Mouse (Mus musculus) layer of hippocampus, adult 8-10 months (tissue): ENCODE measurements around the gene Acsf2. TPM values are rescaled to one million over a fixed set of nuclear protein-coding genes. Genes with fewer than 3 reads are reported as not detected.
"Not testable (repeated sequence)": the region's sequence is repeated elsewhere in the genome, so short reads cannot be mapped to it uniquely, and the experiment has no call there.

ENCODE experiments used
- DNase-seq, 2 experiments: peaks; one replicate each; pipeline ENCODE4 v3.0.0; 2022; ENCODE audit warnings: low spot score in 2 of 2
- total RNA-seq, 4 experiments: library from RNA; stranded (reverse); gene quantifications; 2 replicates each; pipeline ENCODE4 v1.2.4; 2022

Acsf2 gene
- 10 to 100 TPM; 17.4 to 21.5 (median 20.1) TPM for total RNA-seq

DNA sequence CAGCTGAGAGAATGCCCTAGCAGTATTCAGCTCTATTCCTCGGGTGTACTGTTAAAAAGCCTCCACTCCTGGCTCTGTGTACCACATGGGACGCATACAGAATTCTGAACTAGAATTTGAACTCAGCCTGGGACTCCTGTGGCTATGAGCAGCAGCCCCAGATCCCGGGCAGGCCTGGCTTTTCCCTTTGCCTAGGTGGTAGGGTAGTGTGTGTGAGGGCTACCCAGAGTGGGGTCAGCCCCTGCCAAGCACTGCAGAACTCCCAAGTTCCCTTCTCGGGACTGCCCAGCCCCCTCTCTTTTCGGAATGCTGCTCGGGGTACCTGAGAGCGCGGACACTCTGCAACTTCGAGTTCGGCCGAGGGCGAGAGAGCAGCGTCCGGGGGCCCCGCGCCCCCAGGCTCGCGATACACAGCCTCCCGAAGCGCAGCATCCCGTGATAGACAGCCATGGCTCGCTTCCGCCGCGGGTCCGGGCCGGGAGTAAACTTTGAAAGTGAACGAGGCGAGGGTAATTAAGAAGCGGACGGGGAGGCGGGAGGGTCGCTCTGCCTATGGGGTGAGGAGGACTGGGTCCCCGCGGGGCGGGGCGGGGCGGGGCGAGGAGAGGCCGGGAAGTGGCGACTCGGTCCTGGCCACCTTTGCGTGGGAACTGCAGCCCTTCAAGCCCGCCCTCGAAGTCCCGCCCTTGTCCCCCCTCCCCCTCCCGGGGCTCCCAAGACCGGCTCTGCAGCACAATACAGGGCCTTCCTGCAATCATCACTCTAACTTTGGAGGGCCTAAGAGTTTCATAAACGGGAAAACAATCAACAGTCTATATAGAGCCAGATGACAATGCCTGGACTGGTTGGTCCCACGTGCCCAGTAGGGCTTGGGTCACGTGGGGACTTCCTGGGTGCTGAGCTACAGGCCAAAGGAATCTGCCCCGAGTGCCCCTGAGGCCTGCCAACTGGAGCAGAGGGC is at the start of gene Acsf2:
Acsf2 (minus strand) TSS at position 551 of the 961 bp plus-strand sequence.
- DNase-seq: peak in 1 of 2 experiments; percentile 23

DNA sequence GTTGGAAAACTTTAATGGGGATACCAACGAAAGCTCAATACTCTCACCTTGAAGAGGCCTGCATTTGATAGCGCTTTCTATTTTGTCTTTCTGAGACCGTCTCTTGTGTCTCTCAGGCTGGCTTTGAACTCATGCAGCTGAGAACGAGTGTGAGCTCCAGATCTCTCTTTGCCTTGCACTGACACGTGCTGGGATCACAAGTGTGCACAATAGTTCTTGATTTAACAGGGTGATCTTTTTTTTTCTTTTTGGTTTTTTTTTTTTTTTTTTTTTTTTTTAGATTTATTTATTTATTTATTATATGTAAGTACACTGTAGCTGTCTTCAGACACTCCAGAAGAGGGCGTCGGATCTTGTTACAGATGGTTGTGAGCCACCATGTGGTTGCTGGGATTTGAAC is 49.6 kb upstream of the Acsf2 start:
- not testable (repeated sequence) for DNase-seq

DNA sequence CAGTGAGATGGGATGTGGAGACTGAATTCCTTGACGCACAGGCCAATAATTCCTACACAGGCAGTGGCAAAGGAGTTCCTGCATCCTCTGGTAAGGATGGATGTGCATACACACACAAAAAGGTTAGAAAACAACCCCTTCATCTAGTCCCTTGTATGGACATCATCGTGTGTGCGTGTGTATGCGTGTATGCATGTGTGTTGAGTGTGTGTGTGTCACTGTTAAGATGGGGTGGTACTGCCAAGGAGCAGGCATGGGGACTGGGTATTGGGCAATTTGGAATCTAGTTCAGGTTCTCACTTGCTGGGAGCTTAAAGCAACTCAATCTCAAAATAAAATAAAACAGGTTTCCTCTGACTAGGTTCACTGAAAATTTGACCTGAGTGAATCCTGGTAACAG is 44.8 kb upstream of the Acsf2 start:
- no peak for DNase-seq

DNA sequence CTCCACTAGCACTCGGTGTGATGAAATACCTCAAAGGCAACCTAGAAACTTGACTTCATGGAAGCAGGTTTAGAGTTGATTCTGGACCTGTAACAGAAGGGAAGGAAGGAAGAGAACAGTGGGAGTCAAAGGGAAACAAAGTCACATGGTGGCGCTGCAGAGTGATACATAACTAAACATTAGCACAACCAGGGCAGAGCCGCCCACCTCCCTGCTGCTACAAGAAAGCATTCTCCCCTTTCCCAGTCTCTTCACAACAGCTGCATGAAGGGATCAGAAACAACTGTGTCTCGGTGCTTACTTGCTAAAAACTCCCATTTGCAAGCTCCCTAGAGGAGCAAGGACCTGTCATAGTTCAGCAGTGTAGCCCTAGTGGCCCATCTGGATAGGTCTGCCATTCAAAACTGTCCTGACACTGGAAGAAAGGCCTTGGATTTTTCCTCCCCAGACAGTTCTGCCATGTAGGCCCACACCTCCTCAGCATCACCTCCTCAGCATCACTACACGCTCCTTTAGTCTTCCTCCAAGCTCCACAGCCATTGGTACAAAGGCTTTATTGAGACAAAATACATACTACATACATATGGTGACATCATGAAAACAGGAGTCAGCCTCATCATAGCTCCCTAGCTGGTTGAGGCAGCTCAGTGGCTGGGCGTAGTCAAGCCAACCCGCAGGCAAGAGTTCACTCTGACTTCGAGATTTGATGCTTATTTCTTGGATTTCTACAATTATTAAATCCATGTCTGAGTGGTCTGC is 43.0 kb upstream of the Acsf2 start:
- peak; percentile 38 to 40 for DNase-seq

DNA sequence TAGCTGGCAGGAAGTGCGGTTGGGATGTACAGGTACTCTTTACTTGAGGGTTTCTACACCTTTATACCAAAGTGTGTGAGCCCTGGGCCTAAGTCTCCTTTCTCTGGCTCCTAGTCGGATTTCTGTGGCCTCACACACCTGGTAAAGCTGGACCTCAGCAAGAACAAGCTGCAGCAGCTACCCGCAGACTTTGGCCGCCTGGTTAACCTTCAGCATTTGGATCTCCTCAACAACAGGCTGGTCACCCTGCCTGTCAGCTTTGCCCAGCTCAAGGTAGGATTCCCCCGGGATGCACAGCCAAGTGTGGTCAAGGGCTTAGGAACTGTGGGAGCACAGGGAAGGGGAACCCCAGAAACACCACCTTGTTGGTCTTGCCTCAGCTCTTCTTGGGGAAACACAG is 32.8 kb upstream of the Acsf2 start:
- no peak for DNase-seq

DNA sequence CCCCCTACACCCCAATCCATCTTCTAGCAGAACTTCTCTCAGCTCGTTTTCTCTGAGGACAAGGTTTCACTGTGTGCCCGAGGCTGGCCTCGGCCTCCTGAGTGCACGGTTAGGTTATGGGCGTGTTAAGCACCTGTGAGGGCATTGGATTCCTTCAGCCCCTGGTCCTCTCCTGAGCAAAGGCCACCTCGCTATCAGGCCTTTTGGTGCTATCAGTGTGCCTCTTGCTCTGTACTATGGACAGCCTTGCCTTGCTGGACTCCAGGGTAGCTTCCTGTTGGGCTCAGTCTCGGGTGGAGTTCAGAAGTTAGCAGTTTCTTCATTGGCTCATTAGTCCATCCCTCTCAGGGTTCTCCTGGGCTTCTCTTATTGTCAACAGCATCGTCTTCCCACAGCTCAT is 31.3 kb upstream of the Acsf2 start:
- DNase-seq: no peak

DNA sequence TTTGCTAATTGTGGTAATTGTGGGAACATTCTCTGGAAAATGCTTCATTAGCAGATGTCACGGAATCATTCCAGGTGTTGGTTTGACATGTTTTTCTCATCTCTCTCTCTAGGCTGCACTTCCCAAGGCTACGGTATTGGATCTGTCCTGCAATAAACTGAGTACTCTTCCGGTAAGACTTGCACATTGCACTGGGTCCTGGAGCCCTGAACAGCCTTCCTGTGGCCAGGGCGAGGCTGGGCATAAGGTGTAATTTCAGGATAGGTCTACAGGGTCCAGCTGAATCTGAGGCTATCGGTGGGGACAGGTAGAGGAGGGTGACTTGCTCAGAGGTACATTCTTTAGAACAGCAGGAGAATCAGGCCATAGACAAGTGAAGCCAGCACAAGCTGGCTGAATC is 30.3 kb upstream of the Acsf2 start:
- no peak for DNase-seq

DNA sequence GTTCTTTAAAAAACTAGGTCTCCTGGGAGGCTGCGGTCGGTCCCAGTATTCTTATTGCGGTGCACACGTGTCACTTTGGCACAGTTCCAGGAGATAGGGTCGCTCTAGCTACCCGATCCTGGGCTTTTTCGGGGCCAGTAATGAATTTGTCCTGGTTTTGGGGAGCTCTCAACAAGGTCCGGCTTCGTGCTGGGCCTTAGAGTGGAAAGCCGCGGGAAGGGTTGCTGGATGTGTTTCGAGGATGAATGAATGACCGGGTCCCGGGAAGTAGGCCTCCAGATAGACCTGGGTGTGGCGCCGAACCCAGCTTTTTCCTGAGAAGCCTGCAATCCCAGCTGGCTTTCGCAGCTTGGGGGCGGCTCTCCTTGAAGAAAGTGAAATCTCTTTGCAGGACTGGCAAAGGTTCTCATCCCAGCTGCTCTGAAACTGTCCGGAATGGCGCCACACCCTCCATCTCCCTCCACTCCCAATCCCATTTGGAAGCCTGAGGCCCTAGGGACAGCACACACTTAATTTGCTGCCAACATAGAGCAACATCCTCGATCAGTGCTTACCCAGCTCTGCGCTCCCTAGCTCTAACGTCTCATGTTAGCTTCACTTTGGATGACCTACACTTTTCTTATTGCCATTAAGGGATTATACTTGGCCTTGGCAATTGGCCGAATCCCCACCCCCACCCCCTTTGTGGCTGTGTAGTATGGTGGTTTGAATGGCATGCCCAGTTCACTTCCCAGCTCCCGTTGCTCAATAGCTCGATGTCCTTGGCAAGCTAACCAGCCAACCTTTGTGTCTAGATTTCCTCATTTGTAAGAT is 28.7 kb upstream of the Acsf2 start:
- no peak for DNase-seq

DNA sequence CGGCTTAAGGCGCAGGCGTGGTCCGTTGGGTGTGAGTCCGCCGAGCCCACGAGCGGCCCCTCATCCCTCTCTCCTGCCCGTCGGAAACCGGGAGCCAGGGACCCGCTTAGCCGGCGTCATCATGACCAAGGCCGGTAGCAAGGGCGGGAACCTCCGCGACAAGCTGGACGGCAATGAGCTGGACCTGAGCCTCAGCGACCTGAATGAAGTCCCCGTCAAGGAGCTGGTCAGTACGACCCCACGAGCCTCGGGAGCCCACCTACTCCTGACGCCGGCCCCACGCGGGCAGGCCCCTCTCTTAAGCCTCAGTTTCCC is 28.2 kb upstream of the Acsf2 start:
- DNase-seq: no peak

DNA sequence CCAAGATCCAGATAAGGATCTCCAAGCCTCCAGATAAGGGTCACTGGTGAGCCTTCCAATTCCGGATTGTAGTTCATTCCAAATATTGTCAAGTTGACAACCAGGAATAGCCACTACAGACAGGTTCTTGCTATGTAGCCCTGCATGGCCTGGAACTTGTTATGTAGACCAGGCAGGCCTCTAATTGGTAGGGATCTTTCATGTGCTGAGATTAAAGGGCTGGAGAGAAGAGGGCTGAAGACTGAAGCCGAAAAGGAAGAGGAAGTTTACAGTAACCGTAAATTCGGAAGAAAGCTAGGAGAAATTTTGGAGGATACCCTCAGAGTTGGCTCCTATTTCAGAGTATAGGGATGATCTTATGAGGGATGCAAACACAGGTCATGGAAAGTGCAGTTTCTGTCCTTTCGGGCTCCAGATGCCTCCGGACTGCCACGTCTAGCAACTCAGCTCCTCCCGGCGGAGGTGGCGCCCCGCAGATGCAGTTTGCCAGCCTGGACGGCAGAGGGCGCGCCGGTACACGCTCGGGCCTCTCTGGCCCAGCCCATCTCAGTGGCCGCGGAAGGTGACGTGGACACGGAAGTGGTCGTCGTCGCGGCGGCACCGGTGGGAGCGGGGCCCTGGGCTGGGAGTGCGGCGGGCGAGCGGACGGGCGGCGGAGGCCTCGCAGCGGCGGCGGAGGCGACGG is 27.7 kb upstream of the Acsf2 start, which contains the start of gene Lrrc59:
Lrrc59 (plus strand) TSS at position 569 of the 685 bp plus-strand sequence.
- DNase-seq: peak; percentile 86 to 95

DNA sequence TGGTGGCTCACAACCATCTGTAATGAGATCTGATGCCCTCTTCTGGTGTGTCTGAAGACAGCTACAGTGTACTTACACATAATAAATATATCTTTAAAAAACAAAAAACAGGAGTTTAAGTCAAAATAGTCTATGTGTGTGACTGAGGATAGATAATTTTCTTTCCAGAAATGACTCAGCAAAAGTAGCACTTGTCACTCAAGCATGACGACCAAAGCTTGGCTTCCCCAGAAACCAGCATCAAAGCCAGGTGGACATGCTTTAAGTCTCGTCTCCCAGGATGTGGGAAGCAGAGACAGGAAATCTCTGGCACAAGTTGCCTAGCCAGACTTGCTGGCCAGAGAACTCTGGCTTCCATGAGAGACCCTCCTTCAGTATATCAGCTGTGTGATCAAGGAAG is 20.5 kb upstream of the Acsf2 start:
- no peak for DNase-seq

DNA sequence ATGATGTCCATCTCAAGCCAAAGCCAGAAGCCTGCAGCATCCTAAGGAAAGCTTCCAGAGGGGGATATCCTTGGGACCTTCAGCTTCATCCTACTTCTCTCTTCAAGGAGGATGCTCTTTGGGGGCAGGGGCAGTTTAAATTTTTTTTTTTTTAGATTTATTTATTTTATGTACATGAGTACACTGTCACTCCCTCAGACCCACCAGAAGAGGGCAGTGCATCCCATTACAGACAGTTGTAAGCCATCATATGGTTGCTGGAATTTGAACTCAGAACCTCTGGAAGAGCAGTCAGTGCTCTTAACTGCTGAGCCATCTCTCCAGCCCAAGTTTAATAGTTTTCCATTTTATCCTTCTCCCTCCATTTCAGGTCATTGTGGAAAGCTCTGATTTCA is 19.8 kb upstream of the Acsf2 start:
- DNase-seq: no peak

DNA sequence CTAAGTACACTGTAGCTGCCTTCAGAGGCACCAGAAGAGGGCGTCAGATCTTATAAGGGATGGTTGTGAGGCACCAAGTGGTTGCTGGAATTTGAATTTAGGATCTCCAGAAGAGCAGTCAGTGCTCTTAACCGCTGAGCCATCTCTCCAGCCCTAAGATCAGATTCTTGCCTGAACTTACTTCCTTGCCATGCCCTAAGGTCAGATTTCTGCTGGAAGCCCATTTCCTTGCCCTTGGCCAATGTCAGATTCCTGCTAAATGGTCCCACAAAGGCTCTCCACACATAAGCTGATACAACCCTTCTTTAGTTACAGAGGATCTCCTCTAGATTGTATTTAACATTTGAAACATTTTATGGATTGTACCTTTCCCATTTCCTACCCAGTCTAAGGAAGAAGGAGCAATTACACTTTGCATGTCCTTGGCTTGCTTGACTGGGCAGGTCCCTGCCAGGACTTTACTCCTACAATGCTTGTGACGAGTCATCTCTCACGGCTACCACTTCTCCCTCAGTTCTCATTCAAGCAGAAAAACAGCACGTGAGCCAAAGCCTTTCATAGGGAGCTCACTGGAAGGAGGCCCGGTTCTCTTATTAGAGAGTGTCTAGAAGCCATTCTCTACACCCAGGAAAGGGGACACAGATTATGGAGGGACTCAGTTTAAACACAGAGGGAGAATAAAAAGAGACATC is 19.2 kb upstream of the Acsf2 start:
- no peak for DNase-seq

DNA sequence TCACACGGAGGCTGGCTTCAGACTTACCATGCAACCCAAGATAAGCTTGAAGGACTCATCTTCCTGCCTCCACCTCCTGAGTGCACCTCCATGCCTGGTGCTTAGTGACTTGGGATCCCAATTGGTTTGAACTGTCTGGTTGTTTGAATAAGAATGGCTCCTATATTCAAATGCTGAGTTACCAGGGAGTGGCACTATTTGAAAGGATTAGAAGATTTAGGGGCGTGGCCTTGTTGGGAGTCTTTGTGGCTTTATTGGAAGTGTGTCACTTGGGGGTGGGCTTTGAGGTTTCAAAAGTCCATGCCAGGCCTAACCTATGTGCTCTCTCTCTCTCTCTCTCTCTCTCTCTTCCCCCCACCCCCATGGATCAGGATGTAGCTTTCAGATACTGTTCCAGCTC is 16.0 kb upstream of the Acsf2 start:
- no peak for DNase-seq

DNA sequence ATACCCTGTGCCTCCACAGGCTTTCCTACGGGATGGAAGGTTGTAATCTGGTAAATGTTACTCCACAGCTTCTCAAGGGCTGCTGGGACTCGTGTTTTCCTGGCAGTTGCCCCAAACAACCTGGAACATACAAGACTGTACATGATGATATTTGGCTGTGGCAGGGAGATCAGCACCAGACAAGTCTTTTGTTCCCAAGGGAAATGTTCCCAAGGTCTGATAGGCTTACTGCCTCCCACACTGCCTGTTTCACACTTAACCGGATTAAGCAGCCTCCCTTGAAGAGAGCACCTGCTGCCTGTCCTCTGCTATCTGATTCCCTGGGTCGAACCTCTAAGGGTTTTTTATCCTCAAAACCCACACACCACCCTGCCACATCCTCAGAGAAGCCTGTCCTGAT is 13.8 kb upstream of the Acsf2 start:
- no peak for DNase-seq

DNA sequence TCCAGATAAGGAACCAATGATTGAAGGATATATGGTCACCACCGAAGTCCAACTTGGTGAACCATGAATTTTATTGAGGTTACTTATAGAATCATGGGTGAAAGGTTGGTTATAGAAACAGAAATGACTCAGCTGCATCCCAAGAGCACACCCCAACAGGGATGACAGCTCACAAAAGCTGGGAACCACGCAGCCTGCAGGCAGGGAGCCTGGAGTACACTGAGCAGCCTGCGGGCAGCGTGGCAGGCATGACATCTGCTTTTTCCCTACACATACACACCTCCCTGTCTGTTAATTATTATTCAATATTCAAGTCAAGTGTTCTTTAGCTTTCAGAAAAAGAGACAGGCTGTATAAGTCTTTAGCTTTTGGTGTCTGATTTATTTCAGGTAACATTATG is 12.9 kb upstream of the Acsf2 start:
- no peak for DNase-seq

DNA sequence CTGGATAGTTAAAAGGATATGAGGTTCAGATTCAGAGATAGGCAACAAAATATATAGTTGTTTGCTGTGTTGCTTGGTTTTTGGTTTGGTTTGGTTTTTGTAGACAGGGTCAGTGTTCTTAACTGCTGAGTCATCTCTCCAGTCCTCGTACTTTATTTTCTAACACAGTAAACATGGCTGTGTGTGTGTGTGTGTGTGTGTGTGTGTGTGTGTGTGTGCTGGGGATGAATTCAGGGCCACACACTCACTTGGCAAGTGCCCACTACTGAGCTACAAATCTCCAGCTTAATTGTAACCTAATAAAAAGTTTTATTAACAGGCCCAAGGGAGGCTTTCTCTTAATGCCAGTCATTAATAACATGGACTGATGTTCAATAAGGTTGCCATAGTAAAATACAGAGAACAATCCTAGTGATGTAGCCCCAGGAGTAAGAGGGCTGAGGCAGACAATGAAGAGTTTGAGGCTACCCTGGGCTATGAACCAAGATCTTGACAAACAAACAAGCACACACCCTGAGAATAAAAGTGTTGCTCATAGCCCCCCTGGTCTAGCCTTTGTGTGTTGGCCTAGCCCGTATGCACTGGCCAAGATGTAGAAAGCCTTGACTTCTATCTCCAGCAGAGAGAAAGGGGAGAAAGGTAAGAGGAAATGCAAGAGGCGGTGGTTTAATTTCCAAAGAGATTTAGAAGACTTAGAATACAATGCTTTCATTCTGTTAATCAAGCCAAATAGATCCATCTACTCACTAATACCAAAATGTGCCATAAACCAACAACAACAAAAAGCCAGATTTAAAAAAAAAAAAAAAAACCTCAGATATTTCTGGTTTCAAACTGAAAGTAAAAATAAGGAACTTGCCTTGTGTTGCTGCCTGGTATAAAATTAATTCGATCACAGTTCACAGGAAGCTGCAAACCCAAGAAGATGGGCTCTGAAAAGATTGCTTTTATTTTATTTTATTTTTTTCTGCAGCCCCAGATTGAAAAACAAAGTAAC is 9.4 kb upstream of the Acsf2 start:
- no peak for DNase-seq

DNA sequence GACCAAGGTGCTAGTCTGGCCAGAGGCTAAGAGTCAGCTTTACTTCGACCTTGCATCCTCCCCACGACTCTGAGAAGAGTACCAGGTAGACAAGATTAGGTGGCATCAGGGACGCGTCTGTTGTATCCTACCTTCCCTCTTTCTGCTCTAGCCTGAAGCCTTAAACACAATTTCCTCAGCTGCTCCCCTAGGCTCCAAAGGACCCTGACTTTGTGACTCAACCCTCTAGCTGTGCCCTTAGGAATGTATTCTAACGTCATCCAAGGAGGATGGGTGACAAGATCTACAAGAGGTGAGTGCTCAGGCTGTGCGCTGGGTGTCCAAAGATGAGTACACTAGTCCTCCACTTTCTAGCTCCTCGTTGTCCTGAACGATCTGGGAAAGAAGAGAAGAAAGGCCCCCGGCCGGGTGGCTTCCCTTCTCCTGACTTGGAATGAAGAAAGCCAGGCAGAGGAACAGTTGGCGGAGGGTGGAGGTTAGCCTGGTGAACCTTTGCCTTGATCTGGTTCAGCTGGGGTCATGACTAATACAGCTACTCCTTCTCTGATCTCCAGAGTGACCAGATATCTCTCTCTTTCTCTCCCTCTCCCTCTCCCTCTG is 785 bp upstream of the Acsf2 start:
- DNase-seq: no peak

DNA sequence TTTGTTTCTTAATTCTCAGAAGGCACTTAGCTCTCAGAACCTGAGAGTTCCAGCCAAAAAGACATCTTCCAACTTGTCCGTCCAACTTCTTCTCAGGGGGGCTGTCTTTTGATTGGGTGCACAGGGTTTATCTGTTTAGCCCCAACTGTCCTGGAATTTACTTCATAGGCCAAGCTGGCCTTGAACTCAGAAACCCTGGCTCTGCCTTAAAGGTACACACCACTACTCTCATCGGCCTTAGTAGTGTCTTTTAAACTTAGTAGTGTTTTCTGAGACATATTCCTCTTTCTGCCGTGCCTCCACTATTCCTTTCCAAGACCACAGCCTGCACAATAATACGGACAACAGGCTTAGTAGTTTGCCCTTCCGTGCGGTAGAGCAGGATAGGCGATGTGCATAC is 1.2 kb downstream of the Acsf2 start:
- DNase-seq: no peak
